Mouse (Mus musculus) small intestine, adult 2 months (tissue): ENCODE data around the gene Gm14525. TPM values are rescaled to one million over a fixed set of nuclear protein-coding genes. Genes with fewer than 3 reads are reported as not detected.
"Not testable (repeated sequence)": the region's sequence is repeated elsewhere in the genome, so short reads cannot be mapped to it uniquely, and the experiment has no call there.

Experiments
- H3K27ac ChIP-seq: fragments of 200-500 bp; 2 replicates; pipeline ENCODE4 v1.5.1; 2012; ENCODE audit warnings: low read depth, low read length, control low read depth, inconsistent platforms; ENCODE audit not compliant: insufficient read depth
- H3K27me3 ChIP-seq: fragments of 200-500 bp; 2 replicates; pipeline ENCODE4 v1.6.1; 2012; ENCODE audit warnings: mild to moderate bottlenecking, moderate library complexity, low read length, inconsistent platforms; ENCODE audit not compliant: control insufficient read depth, insufficient read depth
- H3K36me3 ChIP-seq: fragments of 200-500 bp; 2 replicates; pipeline ENCODE4 v1.6.1; 2012; ENCODE audit warnings: mild to moderate bottlenecking, low read length, control low read depth, inconsistent platforms; ENCODE audit not compliant: control insufficient read depth, insufficient read depth
- H3K4me1 ChIP-seq: fragments of 200-500 bp; 2 replicates; pipeline ENCODE4 v1.6.1; 2012; ENCODE audit warnings: low read length, inconsistent platforms, mixed read lengths; ENCODE audit not compliant: control insufficient read depth, insufficient read depth, insufficient read length
- H3K4me3 ChIP-seq: fragments of 200-500 bp; 2 replicates; pipeline ENCODE4 v1.5.1; 2012; ENCODE audit warnings: low read depth, mild to moderate bottlenecking, control low read depth, inconsistent platforms, low read length, moderate library complexity
- WGBS: fragments of 180-500 bp; shearing (Covaris S2); methylation state at CpG from one replicate; pipeline ENCODE4 v1.1.7; 2018; 5-methylcytosine and 5-hydroxymethylcytosine counted together
- polyA plus RNA-seq: library from polyadenylated mRNA; depleted of rRNA; stranded (reverse); fragments of >200 nt; gene quantifications from 2 replicates; pipeline ENCODE4 v1.2.3, GENCODE M21; 2012; rRNA removed

The Gm14525 gene
- polyA plus RNA-seq = not detected in 2 replicates

- H3K4me1 ChIP-seq, H3K27ac ChIP-seq, H3K4me3 ChIP-seq, H3K36me3 ChIP-seq, H3K27me3 ChIP-seq: not testable (repeated sequence)
- WGBS = 88% methylated on average over 4 of the region's 5 CpGs
Measured at GRCm38 (mm10) chrX:26702538-26702937, at the start of gene Gm14525. Gene Gm14525, minus strand, starts transcription at chrX:26702638.

Other genes with a start within 250 kb of the Gm14525 start
- gene Slx, start 157.1 kb downstream of the Gm14525 start, polyA plus RNA-seq = not detected in 2 replicates
- not detected in 2 replicates for gene Gm6121, start 233.1 kb upstream of the Gm14525 start, polyA plus RNA-seq